Mouse (Mus musculus) heart, embryonic 10.5 days (tissue): ENCODE data around the gene Vmn2r48. TPM values are rescaled to one million over a fixed set of nuclear protein-coding genes. Genes with fewer than 3 reads are reported as not detected.
"Not testable (repeated sequence)": the region's sequence is repeated elsewhere in the genome, so short reads cannot be mapped to it uniquely, and the experiment has no call there.

Experiments used
- DNase-seq: peaks from one replicate; pipeline ENCODE4 v3.0.0-alpha.2; 2017; ENCODE audit warnings: low spot score
- H3K27ac ChIP-seq: fragments of 300-500 bp; sonication (generic); 2 replicates; pipeline ENCODE4 v1.5.1; 2016; ENCODE audit warnings: mild to moderate bottlenecking
- H3K27me3 ChIP-seq: fragments of 300-500 bp; sonication (generic); 2 replicates; pipeline ENCODE4 v1.6.1; 2016; ENCODE audit warnings: mild to moderate bottlenecking; ENCODE audit not compliant: poor library complexity, insufficient read depth, severe bottlenecking
- H3K36me3 ChIP-seq: fragments of 300-500 bp; sonication (generic); 2 replicates; pipeline ENCODE4 v1.6.1; 2016; ENCODE audit warnings: mild to moderate bottlenecking, moderate library complexity
- H3K4me1 ChIP-seq: fragments of 300-500 bp; sonication (generic); 2 replicates; pipeline ENCODE4 v1.6.1; 2016; ENCODE audit warnings: mild to moderate bottlenecking
- H3K4me3 ChIP-seq: fragments of 300-500 bp; sonication (generic); 2 replicates; pipeline ENCODE4 v1.5.1; 2016; ENCODE audit warnings: mild to moderate bottlenecking, moderate library complexity
- H3K9me3 ChIP-seq: fragments of 300-500 bp; sonication (generic); 2 replicates; pipeline ENCODE4 v1.6.1; 2016; ENCODE audit warnings: mild to moderate bottlenecking, moderate library complexity
- WGBS: fragments of 180-500 bp; shearing (Covaris S2); methylation state at CpG from one replicate; pipeline ENCODE4 v1.1.7; 2016; 5-methylcytosine and 5-hydroxymethylcytosine counted together
- polyA plus RNA-seq: library from polyadenylated mRNA; unstranded; fragments of >200 nt; fragmentation: Nextera tagmentation; extraction: Ambion mirVana; gene quantifications from 2 replicates; pipeline ENCODE4 v1.2.1, GENCODE M21; 2016

The Vmn2r48 gene
- not detected in 2 replicates for polyA plus RNA-seq

DNA sequence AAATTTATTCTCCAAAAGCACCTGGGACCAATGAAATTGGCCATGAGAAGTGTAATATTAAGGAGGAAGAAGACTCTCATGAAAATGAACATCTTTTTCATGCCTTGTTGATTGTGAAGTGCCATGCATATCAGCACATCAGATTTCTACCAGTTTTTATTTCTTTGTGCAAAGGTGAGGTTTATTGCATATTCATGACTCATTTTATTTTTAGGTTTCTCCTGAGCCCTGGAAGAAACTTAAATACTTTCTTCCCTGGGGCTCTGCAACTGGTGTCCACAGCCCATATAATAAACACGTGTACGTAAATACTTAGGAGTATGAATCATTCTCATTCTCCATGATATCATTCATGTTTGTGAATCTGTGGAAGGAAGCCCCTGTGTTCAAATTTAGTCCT, at the start of gene Vmn2r48:
Gene Vmn2r48 (minus strand): TSS at position 101 of the 400 bp plus-strand sequence.
- not testable (repeated sequence) for H3K27ac ChIP-seq, DNase-seq, H3K36me3 ChIP-seq, H3K9me3 ChIP-seq, H3K4me1 ChIP-seq, H3K27me3 ChIP-seq, H3K4me3 ChIP-seq
- 75% methylated on average over 2 of the region's 2 CpGs for WGBS

DNA sequence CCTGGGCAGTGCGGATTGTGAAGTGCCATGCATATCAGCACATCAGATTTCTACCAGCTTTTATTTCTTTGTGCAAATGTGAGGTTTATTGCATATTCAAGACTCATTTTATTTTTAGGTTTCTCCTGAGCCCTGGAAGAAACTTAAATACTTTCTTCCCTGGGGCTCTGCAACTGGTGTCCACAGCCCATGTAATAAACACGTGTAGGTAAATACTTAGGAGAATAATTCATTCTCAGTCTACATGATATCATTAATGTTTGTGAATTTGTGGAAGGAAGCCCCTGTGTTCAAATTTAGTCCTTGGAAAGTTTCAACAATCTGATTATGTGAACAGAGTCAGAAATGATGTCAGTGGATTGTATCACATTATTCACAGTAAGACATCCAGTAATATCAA, 38.8 kb upstream of the Vmn2r48 start, which contains the start of gene Vmn2r49:
Gene Vmn2r49 (minus strand): TSS at position 101 of the 400 bp plus-strand sequence.
- H3K4me1 ChIP-seq, H3K27ac ChIP-seq, H3K27me3 ChIP-seq, DNase-seq, H3K4me3 ChIP-seq, H3K9me3 ChIP-seq, H3K36me3 ChIP-seq: not testable (repeated sequence)
- WGBS, result 33% methylated on average over 1 of the region's 2 CpGs

Other genes with a start within 250 kb of the Vmn2r48 start
- gene Vmn2r46, start 183.0 kb downstream of the Vmn2r48 start, polyA plus RNA-seq, result not detected in 2 replicates
- gene Vmn2r47, start 112.3 kb downstream of the Vmn2r48 start, polyA plus RNA-seq, result not detected in 2 replicates
- not detected in 2 replicates for gene Vmn2r49, start 38.7 kb upstream of the Vmn2r48 start, polyA plus RNA-seq
- not detected in 2 replicates for gene Vmn2r50, start 99.7 kb upstream of the Vmn2r48 start, polyA plus RNA-seq
- not detected in 2 replicates for gene Vmn2r51, start 152.2 kb upstream of the Vmn2r48 start, polyA plus RNA-seq
- gene Vmn2r52, start 223.0 kb upstream of the Vmn2r48 start, polyA plus RNA-seq, result not detected in 2 replicates